Mouse (Mus musculus): Measurements from ENCODE around the gene Agfg2. TPM values are rescaled to one million over a fixed set of nuclear protein-coding genes. Genes with fewer than 3 reads are reported as not detected.
A peak's percentile ranks its signal among the peaks of the same experiment; 100 is the strongest.
"Not testable (repeated sequence)": the region's sequence is repeated elsewhere in the genome, so short reads cannot be mapped to it uniquely, and the experiment has no call there.

The Agfg2 gene
- polyA plus RNA-seq (2015; fragmentation: Nextera tagmentation; extraction: Ambion mirVana) = 15.9 and 17.4 TPM in 2 replicates

GRCm38 (mm10) chr5:137684294-137685123, at the start of gene Agfg2:
Gene Agfg2 (minus strand): TSS chr5:137684726.
- H3K27me3 ChIP-seq = no peaks in the 10 kb centered on the region
- ATAC-seq (ENCODE audit: insufficient number of reproducible peaks, low FRiP score, low TSS enrichment, low read depth) = peak; percentile 99
- under 1% methylated on average over 57 of the region's 62 CpGs for WGBS

GRCm38 (mm10) chr5:137733638-137734288, 49.2 kb upstream of the Agfg2 start:
- 87% methylated on average over 12 of the region's 12 CpGs for WGBS
- ATAC-seq (ENCODE audit: insufficient number of reproducible peaks, low FRiP score, low TSS enrichment, low read depth) = no peak

More at GRCm38 (mm10) chr5:137684294-137685123, at the start of gene Agfg2:
- H3K9me3 ChIP-seq = no peaks in the 10 kb centered on the region
- H3K4me1 ChIP-seq = peaks cover 19% of the 10 kb centered on the region
- H3K9ac ChIP-seq = peak within 1 kb of the TSS; percentile 62
- H3K4me2 ChIP-seq = peak within 1 kb of the TSS; percentile 94
- H3K4me3 ChIP-seq = peak within 1 kb of the TSS; percentile 78
- no peaks in the 10 kb centered on the region for H3K36me3 ChIP-seq
- H3K27ac ChIP-seq = peak within 1 kb of the TSS; percentile 77

GRCm38 (mm10) chr5:137726767-137727166, 42.2 kb upstream of the Agfg2 start:
- Histone ChIP-seq H3K9me3 (no peaks in the 10 kb centered on the region), H3K27ac (no peak overlapping the region), H3K27me3 (0 out of 2 replicates have a peak, but pooled peaks cover 2% of the 10 kb centered on the region), H3K4me1 (peaks cover 6% of the 10 kb centered on the region; the same call in 1 of the 2 replicates), H3K9ac (no peak overlapping the region), H3K4me3 (no peak overlapping the region), H3K36me3 (peaks cover 12% of the 10 kb centered on the region), H3K4me2 (no peak overlapping the region)
- no peak for ATAC-seq (ENCODE audit: insufficient number of reproducible peaks, low FRiP score, low TSS enrichment, low read depth)
- WGBS = 68% methylated on average over 6 of the region's 6 CpGs

More at GRCm38 (mm10) chr5:137733638-137734288, 49.2 kb upstream of the Agfg2 start:
- no peaks in the 10 kb centered on the region for H3K9me3 ChIP-seq
- H3K27me3 ChIP-seq = no peaks in the 10 kb centered on the region
- H3K9ac ChIP-seq = no peak overlapping the region
- H3K4me2 ChIP-seq = no peak overlapping the region
- peaks cover 23% of the 10 kb centered on the region for H3K4me1 ChIP-seq
- no peak overlapping the region for H3K4me3 ChIP-seq
- H3K27ac ChIP-seq = no peak overlapping the region
- H3K36me3 ChIP-seq = peaks cover 56% of the 10 kb centered on the region

GRCm38 (mm10) chr5:137723840-137724239, 39.3 kb upstream of the Agfg2 start:
- WGBS = 84% methylated on average over 5 of the region's 5 CpGs
- Histone ChIP-seq H3K27me3 (0 out of 2 replicates have a peak, but pooled peaks cover 2% of the 10 kb centered on the region), H3K36me3 (no peaks in the 10 kb centered on the region), H3K4me2 (no peak overlapping the region), H3K4me3 (no peak overlapping the region), H3K9me3 (no peaks in the 10 kb centered on the region), H3K4me1 (peaks cover 3% of the 10 kb centered on the region; the same call in 1 of the 2 replicates), H3K9ac (no peak overlapping the region), H3K27ac (no peak overlapping the region)
- ATAC-seq (ENCODE audit: insufficient number of reproducible peaks, low FRiP score, low TSS enrichment, low read depth) = no peak

GRCm38 (mm10) chr5:137720558-137721164, 36.1 kb upstream of the Agfg2 start:
- not testable (repeated sequence) for H3K27ac ChIP-seq; H3K4me3 ChIP-seq; H3K36me3 ChIP-seq; ATAC-seq (ENCODE audit: insufficient number of reproducible peaks, low FRiP score, low TSS enrichment, low read depth); H3K4me1 ChIP-seq; H3K9ac ChIP-seq; H3K27me3 ChIP-seq; H3K9me3 ChIP-seq
- 10% methylated on average over 11 of the region's 16 CpGs for WGBS
- peak overlapping the region; percentile 36 for H3K4me2 ChIP-seq

- ATAC-seq (ENCODE audit: insufficient number of reproducible peaks, low FRiP score, low TSS enrichment, low read depth) = no peak
- Histone ChIP-seq H3K9me3 (no peaks in the 10 kb centered on the region), H3K27ac (no peak overlapping the region), H3K4me2 (no peak overlapping the region), H3K27me3 (0 out of 2 replicates have a peak, but pooled peaks cover 2% of the 10 kb centered on the region), H3K4me1 (peaks cover 3% of the 10 kb centered on the region; the same call in 1 of the 2 replicates), H3K4me3 (no peak overlapping the region), H3K36me3 (no peaks in the 10 kb centered on the region), H3K9ac (no peak overlapping the region)
- 82% methylated on average over 6 of the region's 6 CpGs for whole genome bisulfite sequencing
Observed at GRCm38 (mm10) chr5:137719088-137719487, 34.6 kb upstream of the Agfg2 start.

- Histone ChIP-seq H3K27me3 (0 out of 2 replicates have a peak, but pooled peaks cover 2% of the 10 kb centered on the region), H3K9me3 (no peaks in the 10 kb centered on the region), H3K9ac (no peak overlapping the region), H3K36me3 (no peaks in the 10 kb centered on the region), H3K4me1 (peaks cover 3% of the 10 kb centered on the region; the same call in 1 of the 2 replicates), H3K4me2 (no peak overlapping the region), H3K4me3 (no peak overlapping the region), H3K27ac (no peak overlapping the region)
- WGBS = 61% methylated on average over 8 of the region's 8 CpGs
- ATAC-seq (ENCODE audit: insufficient number of reproducible peaks, low FRiP score, low TSS enrichment, low read depth) = no peak
Observed at GRCm38 (mm10) chr5:137718020-137718790, 33.7 kb upstream of the Agfg2 start.

GRCm38 (mm10) chr5:137715685-137716084, 31.2 kb upstream of the Agfg2 start:
- Histone ChIP-seq H3K4me2 (no peak overlapping the region), H3K36me3 (no peaks in the 10 kb centered on the region), H3K9me3 (no peaks in the 10 kb centered on the region), H3K9ac (no peak overlapping the region), H3K4me3 (no peak overlapping the region), H3K27ac (no peak overlapping the region), H3K27me3 (no peaks in the 10 kb centered on the region), H3K4me1 (peaks cover 2% of the 10 kb centered on the region; the same call in 1 of the 2 replicates)
- WGBS = 62% methylated on average over 8 of the region's 8 CpGs
- no peak for ATAC-seq (ENCODE audit: insufficient number of reproducible peaks, low FRiP score, low TSS enrichment, low read depth)

GRCm38 (mm10) chr5:137713454-137713853, 28.9 kb upstream of the Agfg2 start:
- Histone ChIP-seq H3K36me3 (no peaks in the 10 kb centered on the region), H3K4me1 (no peaks in the 10 kb centered on the region), H3K9ac (no peak overlapping the region), H3K4me3 (no peak overlapping the region), H3K27me3 (no peaks in the 10 kb centered on the region), H3K4me2 (no peak overlapping the region), H3K9me3 (no peaks in the 10 kb centered on the region), H3K27ac (no peak overlapping the region)
- no peak for ATAC-seq (ENCODE audit: insufficient number of reproducible peaks, low FRiP score, low TSS enrichment, low read depth)
- WGBS = 68% methylated on average over 5 of the region's 5 CpGs

- H3K27me3 ChIP-seq = no peaks in the 10 kb centered on the region
- peak; percentile 48; the same call in 1 of the 2 replicates for ATAC-seq (ENCODE audit: insufficient number of reproducible peaks, low FRiP score, low TSS enrichment, low read depth)
- H3K4me2 ChIP-seq = no peak overlapping the region
- H3K9ac ChIP-seq = no peak overlapping the region
- H3K27ac ChIP-seq = no peak overlapping the region; the same call in 1 of the 2 replicates
- H3K4me3 ChIP-seq = no peak overlapping the region
- WGBS = 51% methylated on average over 12 of the region's 12 CpGs
- H3K4me1 ChIP-seq = peaks cover 6% of the 10 kb centered on the region
- H3K36me3 ChIP-seq = no peaks in the 10 kb centered on the region
- H3K9me3 ChIP-seq = no peaks in the 10 kb centered on the region
Observed at GRCm38 (mm10) chr5:137706913-137707633, 22.5 kb upstream of the Agfg2 start.
